In genomic region chr6:125363451-125364242, GRCm38 (mm10) we compare ENCODE assay signal across 9 mouse cellular contexts. TPM values are rescaled to one million over a fixed set of nuclear protein-coding genes. Genes with fewer than 3 reads are reported as not detected.
A peak's percentile ranks its signal among the peaks of the same experiment; 100 is the strongest.
DNase-seq lines count a peak whose midpoint lies in the region; ATAC-seq and TF ChIP-seq lines count a peak whose summit lies in the region.
"Had no signal": no experiment of that assay in that cellular context is flagged by ENCODE, and none has a peak within 500 bp of the region (broad histone marks: within the 10 kb centered on the region; RNA-seq: fewer than 3 reads in every experiment).

No protein-coding gene starts in this region.

- H3K4me1 ChIP-seq in neural tube, embryonic 12.5 days, result peaks cover 13% of the 10 kb centered on the region; the same call in 1 of the 2 replicates
- peaks cover 22% of the 10 kb centered on the region for H3K4me1 ChIP-seq in hindbrain, embryonic 13.5 days (replicated peaks)
- H3K4me1 ChIP-seq in limb, embryonic 12.5 days (replicated peaks), result peaks cover 36% of the 10 kb centered on the region
- peaks cover 2% of the 10 kb centered on the region; the same call in 1 of the 2 replicates for H3K4me1 ChIP-seq in stomach, postnatal 0 days (replicated peaks; ENCODE audit: control insufficient read depth, insufficient read depth)

- no peaks in the 10 kb centered on the region for H3K9me3 ChIP-seq in neural tube, embryonic 12.5 days
- H3K9me3 ChIP-seq in hindbrain, embryonic 13.5 days, result no peaks in the 10 kb centered on the region
- H3K9me3 ChIP-seq in limb, embryonic 12.5 days, result no peaks in the 10 kb centered on the region
- no peaks in the 10 kb centered on the region for H3K9me3 ChIP-seq in stomach, postnatal 0 days (ENCODE audit: control insufficient read depth, low read length)

- no peak overlapping the region for H3K27ac ChIP-seq in neural tube, embryonic 12.5 days
- no peak overlapping the region for H3K27ac ChIP-seq in hindbrain, embryonic 13.5 days
- no peak overlapping the region for H3K27ac ChIP-seq in limb, embryonic 12.5 days
- peak overlapping the region; percentile 45 for H3K27ac ChIP-seq in stomach, postnatal 0 days (replicated peaks)

- TF ChIP-seq EP300 in stomach, postnatal 0 days (optimal IDR thresholded peaks at IDR 0.05), result no peak

- no peak for ATAC-seq in neural tube, embryonic 12.5 days (ENCODE audit: low FRiP score, low read depth)
- no peak for ATAC-seq in hindbrain, embryonic 13.5 days (ENCODE audit: low FRiP score)
- no peak for ATAC-seq in limb, embryonic 12.5 days (ENCODE audit: insufficient number of reproducible peaks, insufficient read depth, low FRiP score, low TSS enrichment, low read depth)
- ATAC-seq in stomach, postnatal 0 days (ENCODE audit: low FRiP score, low TSS enrichment), result peak; percentile 58

- H3K4me2 ChIP-seq in neural tube, embryonic 12.5 days (replicated peaks), result peak overlapping the region; percentile 25
- H3K4me2 ChIP-seq in hindbrain, embryonic 13.5 days, result peak overlapping the region; percentile 36
- H3K4me2 ChIP-seq in limb, embryonic 12.5 days, result peak overlapping the region; percentile 37
- H3K4me2 ChIP-seq in stomach, postnatal 0 days (replicated peaks; ENCODE audit: low read depth), result no peak overlapping the region

- no peak overlapping the region for H3K4me3 ChIP-seq in neural tube, embryonic 12.5 days
- H3K4me3 ChIP-seq in hindbrain, embryonic 13.5 days, result no peak overlapping the region
- no peak overlapping the region for H3K4me3 ChIP-seq in limb, embryonic 12.5 days (replicated peaks)
- no peak overlapping the region for H3K4me3 ChIP-seq in stomach, postnatal 0 days (ENCODE audit: low read depth, low read length)

- 7% methylated on average over 23 of the region's 23 CpGs for WGBS in neural tube, embryonic 12.5 days
- WGBS in hindbrain, embryonic 13.5 days, result 6% methylated on average over 23 of the region's 23 CpGs
- 18% methylated on average over 23 of the region's 23 CpGs for WGBS in limb, embryonic 12.5 days
- 36% methylated on average over 23 of the region's 23 CpGs for WGBS in stomach, postnatal 0 days

- no peaks in the 10 kb centered on the region; the same call in 1 of the 2 replicates for H3K36me3 ChIP-seq in neural tube, embryonic 12.5 days
- H3K36me3 ChIP-seq in hindbrain, embryonic 13.5 days, result no peaks in the 10 kb centered on the region
- peaks cover 44% of the 10 kb centered on the region for H3K36me3 ChIP-seq in limb, embryonic 12.5 days
- peaks cover 29% of the 10 kb centered on the region for H3K36me3 ChIP-seq in stomach, postnatal 0 days (ENCODE audit: control insufficient read depth, insufficient read depth, low read length)

- TF ChIP-seq CTCF in stomach, postnatal 0 days (IDR thresholded peaks at IDR 0.05; ENCODE audit: low read depth), result peak; percentile 50

- DNase-seq in neural tube, embryonic 10.5 days (ENCODE audit: extremely low spot score, low spot score), result no peak
- DNase-seq in stomach, postnatal 0 days (ENCODE audit: low spot score), result peak; percentile 66
- DNase-seq in frontal cortex, postnatal 25 days (ENCODE audit: low spot score in 2 of 2), result no peak
- DNase-seq in testis, postnatal 14 days (ENCODE audit: low spot score), result no peak
- no peak for DNase-seq in frontal cortex, postnatal 14 days (ENCODE audit: low spot score in 2 of 2)
- DNase-seq: adrenal gland, postnatal 25 days had no signal

- no peak overlapping the region for H3K9ac ChIP-seq in neural tube, embryonic 12.5 days
- H3K9ac ChIP-seq in hindbrain, embryonic 13.5 days, result 0 out of 2 replicates have a peak overlapping the region, but pooled peaks have one; percentile 31
- no peak overlapping the region for H3K9ac ChIP-seq in limb, embryonic 12.5 days (replicated peaks)
- peak overlapping the region; percentile 13; the same call in 1 of the 2 replicates for H3K9ac ChIP-seq in stomach, postnatal 0 days (ENCODE audit: low read length)

- peaks cover 46% of the 10 kb centered on the region for H3K27me3 ChIP-seq in neural tube, embryonic 12.5 days (replicated peaks)
- peaks cover 59% of the 10 kb centered on the region for H3K27me3 ChIP-seq in hindbrain, embryonic 13.5 days
- H3K27me3 ChIP-seq in limb, embryonic 12.5 days, result peaks cover 40% of the 10 kb centered on the region
- H3K27me3 ChIP-seq in stomach, postnatal 0 days (ENCODE audit: control insufficient read depth, insufficient read depth, low read length), result no peaks in the 10 kb centered on the region

RNA-seq across cellular contexts. Expression of gene Tnfrsf1a, which starts 14.5 kb away (rescaled TPM):
- polyA plus RNA-seq in neural tube, embryonic 12.5 days (2016; fragmentation: Nextera tagmentation; extraction: Ambion mirVana), result 22.7 and 23.3 TPM in 2 replicates
- 15.1 and 15.7 TPM in 2 replicates for polyA plus RNA-seq in hindbrain, embryonic 13.5 days (2015; fragmentation: Nextera tagmentation; extraction: Ambion mirVana)
- 50.2 and 50.3 TPM in 2 replicates for polyA plus RNA-seq in limb, embryonic 12.5 days (2016; fragmentation: Nextera tagmentation; extraction: Ambion mirVana)
- polyA plus RNA-seq in stomach, postnatal 0 days (2015; fragmentation: Nextera tagmentation; extraction: Ambion mirVana), result 75.3 and 77.7 TPM in 2 replicates

RNA-seq across cellular contexts. Expression of gene Plekhg6, which starts 16.9 kb away (rescaled TPM):
- 0.09 and 0.15 TPM in 2 replicates for polyA plus RNA-seq in neural tube, embryonic 12.5 days (2016; fragmentation: Nextera tagmentation; extraction: Ambion mirVana)
- 0.12 TPM in 2 replicates for polyA plus RNA-seq in hindbrain, embryonic 13.5 days (2015; fragmentation: Nextera tagmentation; extraction: Ambion mirVana)
- 0.41 and 0.46 TPM in 2 replicates for polyA plus RNA-seq in limb, embryonic 12.5 days (2016; fragmentation: Nextera tagmentation; extraction: Ambion mirVana)
- polyA plus RNA-seq in stomach, postnatal 0 days (2015; fragmentation: Nextera tagmentation; extraction: Ambion mirVana), result 6.3 and 6.7 TPM in 2 replicates

RNA-seq across cellular contexts. Expression of gene Scnn1a, which starts 43.2 kb away (rescaled TPM):
- polyA plus RNA-seq in neural tube, embryonic 12.5 days (2016; fragmentation: Nextera tagmentation; extraction: Ambion mirVana), result 0.13 and 0.47 TPM in 2 replicates
- 0.29 and 0.31 TPM in 2 replicates for polyA plus RNA-seq in hindbrain, embryonic 13.5 days (2015; fragmentation: Nextera tagmentation; extraction: Ambion mirVana)
- 1.0 and 1.3 TPM in 2 replicates for polyA plus RNA-seq in limb, embryonic 12.5 days (2016; fragmentation: Nextera tagmentation; extraction: Ambion mirVana)
- 18.5 and 20.6 TPM in 2 replicates for polyA plus RNA-seq in stomach, postnatal 0 days (2015; fragmentation: Nextera tagmentation; extraction: Ambion mirVana)

RNA-seq across cellular contexts. Expression of gene Ltbr, which starts 50.0 kb away (rescaled TPM):
- 17.0 and 18.7 TPM in 2 replicates for polyA plus RNA-seq in neural tube, embryonic 12.5 days (2016; fragmentation: Nextera tagmentation; extraction: Ambion mirVana)
- 13.5 and 15.2 TPM in 2 replicates for polyA plus RNA-seq in hindbrain, embryonic 13.5 days (2015; fragmentation: Nextera tagmentation; extraction: Ambion mirVana)
- 37.3 and 38.6 TPM in 2 replicates for polyA plus RNA-seq in limb, embryonic 12.5 days (2016; fragmentation: Nextera tagmentation; extraction: Ambion mirVana)
- 71.5 and 73.0 TPM in 2 replicates for polyA plus RNA-seq in stomach, postnatal 0 days (2015; fragmentation: Nextera tagmentation; extraction: Ambion mirVana)

Comparison
In these comparisons a context has a peak if more than half of its experiments do, and no peak if none do; other contexts are left out.
1. H3K9ac ChIP-seq: peak in hindbrain, embryonic 13.5 days (single experiment) and stomach, postnatal 0 days (single experiment); none in neural tube, embryonic 12.5 days (single experiment) and limb, embryonic 12.5 days (single experiment).